Mouse (Mus musculus) brain, embryonic 14.5 days (tissue): ENCODE results near the gene Galc.

ENCODE experiments used
- CTCF ChIP-seq: fragments of 200-500 bp; IDR thresholded peaks from 2 replicates; pipeline ENCODE4 v1.5.1; 2012; ENCODE audit warnings: inconsistent platforms, mild to moderate bottlenecking, moderate library complexity, borderline replicate concordance; ENCODE audit not compliant: insufficient read depth, insufficient read length; ENCODE audit errors: extremely low read depth
- POLR2A ChIP-seq: fragments of 200-500 bp; IDR thresholded peaks from 2 replicates; pipeline ENCODE4 v1.6.1; 2012; ENCODE audit warnings: mild to moderate bottlenecking, inconsistent platforms, borderline replicate concordance; ENCODE audit not compliant: poor library complexity, insufficient read depth, insufficient read length, severe bottlenecking; ENCODE audit errors: extremely low read depth

DNA sequence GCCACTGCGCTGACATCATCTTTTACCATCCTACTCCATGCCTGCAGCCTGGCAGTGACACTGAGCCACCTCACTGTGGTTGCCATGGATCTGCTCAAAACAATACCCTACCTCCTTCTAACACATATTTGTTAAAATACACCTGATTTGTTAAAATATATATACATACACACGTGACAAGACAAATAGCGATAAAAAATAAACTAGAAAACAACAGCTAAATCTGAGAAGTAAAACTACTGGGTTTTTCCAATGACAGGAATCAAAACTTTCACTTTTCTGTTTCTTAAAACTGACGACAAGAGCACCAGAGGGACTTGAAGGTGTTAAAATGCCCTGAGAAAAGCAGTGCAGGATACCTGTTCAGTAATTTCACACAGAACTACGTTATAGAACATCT, 14.4 kb downstream of the Galc start:
- TF ChIP-seq POLR2A (no peak), CTCF (no peak)
